Mouse (Mus musculus): Measurements from ENCODE around the gene Zfp704.

The Zfp704 gene

GRCm38 (mm10) chr3:9557778-9558560 is 51.9 kb downstream of the Zfp704 start:
- H3K4me1 ChIP-seq (replicated peaks; ENCODE audit: low read depth, low read length), result peaks cover 47% of the 10 kb centered on the region
- TF ChIP-seq CTCF (conservative IDR thresholded peaks at IDR 0.05; ENCODE audit: low read length) (no peak), POU5F1 (IDR thresholded peaks at IDR 0.05; ENCODE audit: borderline replicate concordance, low read length) (no peak), NANOG (IDR thresholded peaks at IDR 0.05; ENCODE audit: borderline replicate concordance, low read length) (no peak)

GRCm38 (mm10) chr3:9556137-9556536 is 53.7 kb downstream of the Zfp704 start:
- H3K36me3 ChIP-seq (ENCODE audit: insufficient read depth, low read length), result peaks cover 45% of the 10 kb centered on the region
- no peak overlapping the region for H3K4me3 ChIP-seq (replicated peaks; ENCODE audit: low read length)
- H3K9me3 ChIP-seq (ENCODE audit: low read length), result no peaks in the 10 kb centered on the region
- H3K27me3 ChIP-seq (ENCODE audit: insufficient read depth, low read length), result no peaks in the 10 kb centered on the region
- no peak for TF ChIP-seq NANOG (IDR thresholded peaks at IDR 0.05; ENCODE audit: borderline replicate concordance, low read length)
- no peak for TF ChIP-seq POU5F1 (IDR thresholded peaks at IDR 0.05; ENCODE audit: borderline replicate concordance, low read length)
- no peak for TF ChIP-seq CTCF (conservative IDR thresholded peaks at IDR 0.05; ENCODE audit: low read length)
- H3K4me1 ChIP-seq (replicated peaks; ENCODE audit: low read depth, low read length), result peaks cover 44% of the 10 kb centered on the region

More at GRCm38 (mm10) chr3:9557778-9558560, 51.9 kb downstream of the Zfp704 start:
- Histone ChIP-seq H3K27me3 (ENCODE audit: insufficient read depth, low read length) (no peaks in the 10 kb centered on the region), H3K9me3 (ENCODE audit: low read length) (no peaks in the 10 kb centered on the region), H3K36me3 (ENCODE audit: insufficient read depth, low read length) (peaks cover 43% of the 10 kb centered on the region), H3K4me3 (replicated peaks; ENCODE audit: low read length) (no peak overlapping the region)

GRCm38 (mm10) chr3:9554916-9555315 is 55.0 kb downstream of the Zfp704 start:
- H3K4me3 ChIP-seq (replicated peaks; ENCODE audit: low read length), result no peak overlapping the region
- H3K27me3 ChIP-seq (ENCODE audit: insufficient read depth, low read length), result no peaks in the 10 kb centered on the region
- H3K9me3 ChIP-seq (ENCODE audit: low read length), result no peaks in the 10 kb centered on the region
- peaks cover 45% of the 10 kb centered on the region for H3K36me3 ChIP-seq (ENCODE audit: insufficient read depth, low read length)
- H3K4me1 ChIP-seq (replicated peaks; ENCODE audit: low read depth, low read length), result peaks cover 40% of the 10 kb centered on the region
- TF ChIP-seq CTCF (conservative IDR thresholded peaks at IDR 0.05; ENCODE audit: low read length) (no peak), POU5F1 (IDR thresholded peaks at IDR 0.05; ENCODE audit: borderline replicate concordance, low read length) (no peak), NANOG (IDR thresholded peaks at IDR 0.05; ENCODE audit: borderline replicate concordance, low read length) (no peak)

- no peak for TF ChIP-seq CTCF (conservative IDR thresholded peaks at IDR 0.05; ENCODE audit: low read length)
- TF ChIP-seq POU5F1 (IDR thresholded peaks at IDR 0.05; ENCODE audit: borderline replicate concordance, low read length), result no peak
- no peak for TF ChIP-seq NANOG (IDR thresholded peaks at IDR 0.05; ENCODE audit: borderline replicate concordance, low read length)
- no peak overlapping the region for H3K4me3 ChIP-seq (replicated peaks; ENCODE audit: low read length)
- H3K27me3 ChIP-seq (ENCODE audit: insufficient read depth, low read length), result no peaks in the 10 kb centered on the region
- no peaks in the 10 kb centered on the region for H3K9me3 ChIP-seq (ENCODE audit: low read length)
- H3K4me1 ChIP-seq (replicated peaks; ENCODE audit: low read depth, low read length), result peaks cover 62% of the 10 kb centered on the region
- peaks cover 47% of the 10 kb centered on the region for H3K36me3 ChIP-seq (ENCODE audit: insufficient read depth, low read length)
Observed at GRCm38 (mm10) chr3:9552332-9552731, 57.6 kb downstream of the Zfp704 start.

GRCm38 (mm10) chr3:9550930-9551329 is 59.0 kb downstream of the Zfp704 start:
- Histone ChIP-seq H3K36me3 (ENCODE audit: insufficient read depth, low read length) (peaks cover 47% of the 10 kb centered on the region), H3K4me1 (replicated peaks; ENCODE audit: low read depth, low read length) (peaks cover 67% of the 10 kb centered on the region), H3K9me3 (ENCODE audit: low read length) (no peaks in the 10 kb centered on the region), H3K4me3 (replicated peaks; ENCODE audit: low read length) (no peak overlapping the region), H3K27me3 (ENCODE audit: insufficient read depth, low read length) (no peaks in the 10 kb centered on the region)
- TF ChIP-seq CTCF (conservative IDR thresholded peaks at IDR 0.05; ENCODE audit: low read length) (no peak), POU5F1 (IDR thresholded peaks at IDR 0.05; ENCODE audit: borderline replicate concordance, low read length) (no peak), NANOG (IDR thresholded peaks at IDR 0.05; ENCODE audit: borderline replicate concordance, low read length) (no peak)

GRCm38 (mm10) chr3:9549815-9550214 is 60.1 kb downstream of the Zfp704 start:
- TF ChIP-seq POU5F1 (IDR thresholded peaks at IDR 0.05; ENCODE audit: borderline replicate concordance, low read length) (no peak), CTCF (conservative IDR thresholded peaks at IDR 0.05; ENCODE audit: low read length) (no peak), NANOG (IDR thresholded peaks at IDR 0.05; ENCODE audit: borderline replicate concordance, low read length) (no peak)
- Histone ChIP-seq H3K27me3 (ENCODE audit: insufficient read depth, low read length) (no peaks in the 10 kb centered on the region), H3K36me3 (ENCODE audit: insufficient read depth, low read length) (peaks cover 44% of the 10 kb centered on the region), H3K4me1 (replicated peaks; ENCODE audit: low read depth, low read length) (peaks cover 75% of the 10 kb centered on the region), H3K4me3 (replicated peaks; ENCODE audit: low read length) (no peak overlapping the region), H3K9me3 (ENCODE audit: low read length) (no peaks in the 10 kb centered on the region)

- TF ChIP-seq CTCF (conservative IDR thresholded peaks at IDR 0.05; ENCODE audit: low read length), result no peak
- H3K4me1 ChIP-seq (replicated peaks; ENCODE audit: low read depth, low read length), result peaks cover 88% of the 10 kb centered on the region
- peaks cover 45% of the 10 kb centered on the region for H3K36me3 ChIP-seq (ENCODE audit: insufficient read depth, low read length)
- H3K27me3 ChIP-seq (ENCODE audit: insufficient read depth, low read length), result no peaks in the 10 kb centered on the region
- H3K4me3 ChIP-seq (replicated peaks; ENCODE audit: low read length), result peak overlapping the region; percentile 24; the same call in 1 of the 2 replicates
- no peaks in the 10 kb centered on the region for H3K9me3 ChIP-seq (ENCODE audit: low read length)
Observed at GRCm38 (mm10) chr3:9548188-9548587, 61.7 kb downstream of the Zfp704 start.

GRCm38 (mm10) chr3:9546882-9547620 is 62.8 kb downstream of the Zfp704 start:
- Histone ChIP-seq H3K4me1 (replicated peaks; ENCODE audit: low read depth, low read length) (peaks cover 88% of the 10 kb centered on the region), H3K36me3 (ENCODE audit: insufficient read depth, low read length) (peaks cover 37% of the 10 kb centered on the region), H3K4me3 (replicated peaks; ENCODE audit: low read length) (peak overlapping the region; percentile 37; the same call in 1 of the 2 replicates), H3K9me3 (ENCODE audit: low read length) (no peaks in the 10 kb centered on the region), H3K27me3 (ENCODE audit: insufficient read depth, low read length) (no peaks in the 10 kb centered on the region)
- TF ChIP-seq POU5F1 (IDR thresholded peaks at IDR 0.05; ENCODE audit: borderline replicate concordance, low read length) (no peak), CTCF (conservative IDR thresholded peaks at IDR 0.05; ENCODE audit: low read length) (no peak), NANOG (IDR thresholded peaks at IDR 0.05; ENCODE audit: borderline replicate concordance, low read length) (no peak)
